Mouse (Mus musculus) layer of hippocampus, postnatal 14 days (tissue): ENCODE measurements around the gene Mcub. TPM values are rescaled to one million over a fixed set of nuclear protein-coding genes. Genes with fewer than 3 reads are reported as not detected.

Experiments used
- DNase-seq, 2 experiments: peaks; one replicate each; pipeline ENCODE4 v3.0.0; 2021 to 2022; ENCODE audit warnings: low spot score in 2 of 2, mixed read lengths in 1 of 2
- total RNA-seq, 2 experiments: library from RNA; stranded (reverse); gene quantifications; 2 replicates each; pipeline ENCODE4 v1.2.3; 2021

Mcub gene
- total RNA-seq, 2 experiments from 2014 or later: 4.7 to 5.9 TPM

GRCm38 (mm10) chr3:129896591-129896990 lies 73.4 kb downstream of the Mcub start:
- DNase-seq: no peak

GRCm38 (mm10) chr3:129893143-129893542 lies 76.9 kb downstream of the Mcub start:
- no peak for DNase-seq

- DNase-seq: no peak
Measured at GRCm38 (mm10) chr3:129892003-129892402, 78.0 kb downstream of the Mcub start.

DNA sequence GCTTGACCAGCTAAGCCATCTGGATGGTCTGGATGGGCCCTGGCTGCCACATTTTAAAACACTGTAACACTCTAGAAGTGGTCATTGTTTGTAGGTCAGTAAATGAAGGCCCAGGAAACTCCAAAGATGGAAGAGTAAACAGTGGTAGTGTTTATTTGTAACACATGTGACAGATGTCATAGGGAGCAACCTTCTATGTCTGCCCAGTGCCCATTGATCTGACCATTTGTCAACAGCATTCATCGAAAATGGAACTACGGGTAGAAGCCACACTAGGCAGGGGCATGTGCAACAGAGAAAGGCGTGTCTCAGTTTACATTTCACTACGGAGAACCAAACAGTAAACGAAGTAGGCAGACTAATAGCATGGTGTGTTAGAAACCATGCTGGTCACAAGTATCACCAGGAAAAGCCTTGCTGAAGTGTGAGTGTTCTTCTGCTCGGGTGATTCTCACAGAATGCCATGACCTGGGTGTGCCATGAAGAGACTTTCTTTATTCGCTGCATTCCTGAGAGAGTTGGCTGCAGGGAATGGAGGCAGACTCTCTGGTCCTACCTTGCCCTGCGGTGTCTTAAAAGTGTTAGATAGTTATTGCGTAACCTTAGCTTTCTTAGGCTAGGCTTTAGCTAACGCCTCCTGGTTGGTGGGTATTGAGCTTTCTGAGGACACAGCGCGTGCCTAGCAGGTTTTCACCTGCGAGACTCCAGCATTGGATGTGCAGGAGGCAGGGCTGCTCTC lies 82.1 kb downstream of the Mcub start:
- no peak for DNase-seq

DNA sequence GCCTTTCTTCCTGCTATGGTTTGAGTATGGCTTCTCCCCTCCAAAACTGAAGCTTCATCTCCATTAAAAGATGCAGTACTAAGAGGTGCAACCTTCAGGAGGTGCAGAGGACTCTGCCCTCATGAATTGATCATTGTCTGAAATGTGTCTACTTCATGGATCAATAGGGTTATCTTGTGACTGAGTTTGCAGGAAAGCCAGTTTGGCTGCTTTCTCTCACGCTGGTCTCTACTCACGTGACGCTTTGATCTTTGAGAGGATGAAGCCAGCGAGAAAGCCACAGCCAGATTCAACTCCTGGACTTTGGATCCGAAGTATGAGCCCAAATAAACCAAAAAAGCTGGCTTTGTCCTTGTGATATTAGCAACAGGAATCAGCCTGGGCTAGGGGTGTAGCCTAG lies 83.6 kb downstream of the Mcub start:
- no peak for DNase-seq

GRCm38 (mm10) chr3:129885577-129885976 lies 84.4 kb downstream of the Mcub start:
- DNase-seq: no peak

- no peak for DNase-seq
Measured at GRCm38 (mm10) chr3:129880925-129881593, 88.9 kb downstream of the Mcub start.

- DNase-seq: no peak
Measured at GRCm38 (mm10) chr3:129879913-129880312, 90.1 kb downstream of the Mcub start.

GRCm38 (mm10) chr3:129879131-129879757 lies 90.8 kb downstream of the Mcub start:
- DNase-seq: no peak

GRCm38 (mm10) chr3:129878405-129879021 lies 91.5 kb downstream of the Mcub start, which contains the start of gene Pla2g12a:
TSS of gene Pla2g12a (plus strand) at chr3:129878606.
- DNase-seq: peak; percentile 90 to 94

- no peak for DNase-seq
Measured at GRCm38 (mm10) chr3:129877327-129877726, 92.7 kb downstream of the Mcub start.

Other genes with a start within 250 kb of the Mcub start
- gene Egf, start 214.9 kb downstream of the Mcub start, total RNA-seq: 1 to 10 TPM; 1.5 to 2.4 TPM
- not detected for gene Lrit3, start 166.2 kb downstream of the Mcub start, total RNA-seq
- gene Rrh, start 147.6 kb downstream of the Mcub start, total RNA-seq: under 1 TPM; 0.62 to 0.93 TPM
- 10 to 100 TPM; 45.3 to 50.9 TPM for gene Gar1, start 138.8 kb downstream of the Mcub start, total RNA-seq
- not detected for gene Cfi, start 134.3 kb downstream of the Mcub start, total RNA-seq
- 10 to 100 TPM; 21.4 to 23.6 TPM for gene Pla2g12a, start 91.6 kb downstream of the Mcub start, total RNA-seq
- gene Casp6, start 68.8 kb downstream of the Mcub start, total RNA-seq: 1 to 10 TPM; 7.5 to 7.6 TPM
- 10 to 100 TPM; 59.4 to 60.7 TPM for gene Sec24b, start 91.3 kb upstream of the Mcub start, total RNA-seq
- 10 to 100 TPM; 57.8 to 62.6 TPM for gene Col25a1, start 161.3 kb upstream of the Mcub start, total RNA-seq